Mouse (Mus musculus): ENCODE measurements around the gene Spag8. TPM values are rescaled to one million over a fixed set of nuclear protein-coding genes. Genes with fewer than 3 reads are reported as not detected.

The Spag8 gene
- total RNA-seq, 2 experiments from 2014 or later = 0.71 TPM; not detected in 1

- no peak for ATAC-seq (replicated peaks; ENCODE audit: poor library complexity)
Measured at GRCm38 (mm10) chr4:43655656-43656338, 2.4 kb upstream of the Spag8 start.

- ATAC-seq (replicated peaks; ENCODE audit: poor library complexity) = no peak
Measured at GRCm38 (mm10) chr4:43652726-43653125, 668 bp downstream of the Spag8 start.

GRCm38 (mm10) chr4:43649783-43650182 lies 3.6 kb downstream of the Spag8 start:
- no peak for ATAC-seq (replicated peaks; ENCODE audit: poor library complexity)

GRCm38 (mm10) chr4:43640491-43640890 lies 12.9 kb downstream of the Spag8 start:
- no peak for ATAC-seq (replicated peaks; ENCODE audit: poor library complexity)

GRCm38 (mm10) chr4:43640076-43640475 lies 13.3 kb downstream of the Spag8 start:
- no peak for ATAC-seq (replicated peaks; ENCODE audit: poor library complexity)

GRCm38 (mm10) chr4:43636751-43637150 lies 16.6 kb downstream of the Spag8 start:
- no peak for ATAC-seq (replicated peaks; ENCODE audit: poor library complexity)

GRCm38 (mm10) chr4:43634621-43635374 lies 18.6 kb downstream of the Spag8 start:
- ATAC-seq (replicated peaks; ENCODE audit: poor library complexity) = no peak

- no peak for ATAC-seq (replicated peaks; ENCODE audit: poor library complexity)
Measured at GRCm38 (mm10) chr4:43633736-43634135, 19.7 kb downstream of the Spag8 start.

GRCm38 (mm10) chr4:43633296-43633695 lies 20.1 kb downstream of the Spag8 start:
- ATAC-seq (replicated peaks; ENCODE audit: poor library complexity) = no peak

- no peak for ATAC-seq (replicated peaks; ENCODE audit: poor library complexity)
Measured at GRCm38 (mm10) chr4:43631956-43632920, 21.2 kb downstream of the Spag8 start.

- ATAC-seq (replicated peaks; ENCODE audit: poor library complexity) = no peak
Measured at GRCm38 (mm10) chr4:43631046-43631955, 22.1 kb downstream of the Spag8 start, which contains the start of gene Npr2. Npr2 (plus strand) TSS chr4:43631935.

- no peak for ATAC-seq (replicated peaks; ENCODE audit: poor library complexity)
Measured at GRCm38 (mm10) chr4:43630671-43631045, 22.7 kb downstream of the Spag8 start.

GRCm38 (mm10) chr4:43630030-43630581 lies 23.3 kb downstream of the Spag8 start:
- peak; percentile 88 for ATAC-seq (replicated peaks; ENCODE audit: poor library complexity)

GRCm38 (mm10) chr4:43629106-43629817 lies 24.1 kb downstream of the Spag8 start:
- no peak; the same call in 1 of the 2 replicates for ATAC-seq (replicated peaks; ENCODE audit: poor library complexity)

- ATAC-seq (replicated peaks; ENCODE audit: poor library complexity) = no peak
Measured at GRCm38 (mm10) chr4:43620146-43620778, 33.1 kb downstream of the Spag8 start.

- ATAC-seq (replicated peaks; ENCODE audit: poor library complexity) = peak; percentile 91
Measured at GRCm38 (mm10) chr4:43613060-43613730, 40.2 kb downstream of the Spag8 start.

- ATAC-seq (replicated peaks; ENCODE audit: poor library complexity) = peak; percentile 81
Measured at GRCm38 (mm10) chr4:43612534-43612933, 40.9 kb downstream of the Spag8 start.

Data from megakaryocyte progenitor cell, adult 5-6 weeks (primary cell).